ENCODE assay signal across 11 mouse cellular contexts in genomic region chr4:4299631-4300030, GRCm38 (mm10).
DNase-seq lines count a peak whose midpoint lies in the region; ATAC-seq and TF ChIP-seq lines count a peak whose summit lies in the region.
"Had no signal": no experiment of that assay in that cellular context is flagged by ENCODE, and none has a peak within 500 bp of the region (broad histone marks: within the 10 kb centered on the region; RNA-seq: fewer than 3 reads in every experiment).

No protein-coding gene starts in this region.

- no peak for TF ChIP-seq EP300 in stomach, postnatal 0 days (optimal IDR thresholded peaks at IDR 0.05)

- no peaks in the 10 kb centered on the region for H3K9me3 ChIP-seq in forebrain, postnatal 0 days (ENCODE audit: low read length)
- H3K9me3 ChIP-seq in forebrain, embryonic 11.5 days (ENCODE audit: control insufficient read depth, low read length): no peaks in the 10 kb centered on the region
- no peaks in the 10 kb centered on the region for H3K9me3 ChIP-seq in intestine, embryonic 16.5 days (ENCODE audit: control insufficient read depth, low read length)
- H3K9me3 ChIP-seq in stomach, postnatal 0 days (ENCODE audit: control insufficient read depth, low read length): no peaks in the 10 kb centered on the region
- H3K9me3 ChIP-seq: embryonic facial prominence, embryonic 15.5 days; hindbrain, embryonic 12.5 days; megakaryocyte, embryonic 14.5 days had no signal

- no peak for DNase-seq in forebrain, postnatal 0 days
- no peak for DNase-seq in forebrain, embryonic 11.5 days (ENCODE audit: low spot score)
- peak; percentile 4 for DNase-seq in right cerebral cortex, postnatal 14 days
- no peak for DNase-seq in right cerebral cortex, postnatal 36 days (ENCODE audit: low spot score in 2 of 2)
- no peak for DNase-seq in stomach, postnatal 0 days (ENCODE audit: low spot score)
- DNase-seq in urinary bladder, postnatal 10 days (ENCODE audit: low spot score): no peak

- peak; percentile 37; the same call in 1 of the 2 replicates for TF ChIP-seq CTCF in forebrain, postnatal 0 days (IDR thresholded peaks at IDR 0.05; ENCODE audit: low read depth)
- TF ChIP-seq CTCF in stomach, postnatal 0 days (IDR thresholded peaks at IDR 0.05; ENCODE audit: low read depth): peak; percentile 51

- no peaks in the 10 kb centered on the region for H3K27me3 ChIP-seq in forebrain, postnatal 0 days (ENCODE audit: insufficient read depth, low read length)
- no peaks in the 10 kb centered on the region for H3K27me3 ChIP-seq in forebrain, embryonic 11.5 days (ENCODE audit: control insufficient read depth, insufficient read depth, low read length)
- H3K27me3 ChIP-seq in intestine, embryonic 16.5 days (replicated peaks; ENCODE audit: control insufficient read depth, insufficient read depth, low read length): no peaks in the 10 kb centered on the region
- H3K27me3 ChIP-seq in stomach, postnatal 0 days (ENCODE audit: control insufficient read depth, insufficient read depth, low read length): no peaks in the 10 kb centered on the region
- H3K27me3 ChIP-seq: embryonic facial prominence, embryonic 15.5 days; hindbrain, embryonic 12.5 days; megakaryocyte, embryonic 14.5 days had no signal

- no peak overlapping the region for H3K27ac ChIP-seq in forebrain, postnatal 0 days (ENCODE audit: low read depth, low read length)
- no peak overlapping the region for H3K27ac ChIP-seq in forebrain, embryonic 11.5 days (ENCODE audit: low read depth, low read length)
- no peak overlapping the region; the same call in 1 of the 2 replicates for H3K27ac ChIP-seq in intestine, embryonic 16.5 days (ENCODE audit: low read length)
- no peak overlapping the region for H3K27ac ChIP-seq in stomach, postnatal 0 days (replicated peaks)
- H3K27ac ChIP-seq: embryonic facial prominence, embryonic 15.5 days; hindbrain, embryonic 12.5 days had no signal

- H3K36me3 ChIP-seq in forebrain, postnatal 0 days (ENCODE audit: insufficient read depth): no peaks in the 10 kb centered on the region
- no peaks in the 10 kb centered on the region for H3K36me3 ChIP-seq in forebrain, embryonic 11.5 days (ENCODE audit: control insufficient read depth, insufficient read depth, low read length)
- no peaks in the 10 kb centered on the region for H3K36me3 ChIP-seq in intestine, embryonic 16.5 days (ENCODE audit: control insufficient read depth, insufficient read depth, low read length)
- H3K36me3 ChIP-seq in stomach, postnatal 0 days (ENCODE audit: control insufficient read depth, insufficient read depth, low read length): no peaks in the 10 kb centered on the region
- H3K36me3 ChIP-seq: embryonic facial prominence, embryonic 15.5 days; hindbrain, embryonic 12.5 days had no signal

- no peak overlapping the region for H3K4me3 ChIP-seq in forebrain, postnatal 0 days (ENCODE audit: low read depth, low read length)
- H3K4me3 ChIP-seq in forebrain, embryonic 11.5 days (ENCODE audit: low read depth, low read length): no peak overlapping the region
- H3K4me3 ChIP-seq in intestine, embryonic 16.5 days (ENCODE audit: low read length): no peak overlapping the region
- H3K4me3 ChIP-seq in stomach, postnatal 0 days (ENCODE audit: low read depth, low read length): no peak overlapping the region
- H3K4me3 ChIP-seq: embryonic facial prominence, embryonic 15.5 days; hindbrain, embryonic 12.5 days; megakaryocyte, embryonic 14.5 days had no signal

- no peaks in the 10 kb centered on the region for H3K4me1 ChIP-seq in forebrain, postnatal 0 days (ENCODE audit: insufficient read depth)
- H3K4me1 ChIP-seq in forebrain, embryonic 11.5 days (replicated peaks; ENCODE audit: control insufficient read depth, insufficient read depth, low read length): no peaks in the 10 kb centered on the region
- H3K4me1 ChIP-seq in intestine, embryonic 16.5 days (ENCODE audit: control insufficient read depth, insufficient read depth, low read length): no peaks in the 10 kb centered on the region
- no peaks in the 10 kb centered on the region for H3K4me1 ChIP-seq in stomach, postnatal 0 days (replicated peaks; ENCODE audit: control insufficient read depth, insufficient read depth)
- H3K4me1 ChIP-seq: embryonic facial prominence, embryonic 15.5 days; hindbrain, embryonic 12.5 days; megakaryocyte, embryonic 14.5 days had no signal

- H3K9ac ChIP-seq in forebrain, postnatal 0 days: no peak overlapping the region
- H3K9ac ChIP-seq in forebrain, embryonic 11.5 days (ENCODE audit: low read length): no peak overlapping the region
- no peak overlapping the region for H3K9ac ChIP-seq in intestine, embryonic 16.5 days (ENCODE audit: low read depth, low read length)
- H3K9ac ChIP-seq in stomach, postnatal 0 days (ENCODE audit: low read length): no peak overlapping the region
- H3K9ac ChIP-seq: embryonic facial prominence, embryonic 15.5 days; hindbrain, embryonic 12.5 days had no signal

- no peak for ATAC-seq in forebrain, postnatal 0 days
- ATAC-seq in forebrain, embryonic 11.5 days (replicated peaks; ENCODE audit: low FRiP score): no peak
- ATAC-seq in intestine, embryonic 16.5 days: peak; percentile 72
- ATAC-seq in stomach, postnatal 0 days (ENCODE audit: low FRiP score, low TSS enrichment): no peak
- ATAC-seq in megakaryocyte-erythroid progenitor cell, adult 5-6 weeks (replicated peaks; ENCODE audit: low FRiP score, low TSS enrichment, poor library complexity, severe bottlenecking): no peak

- no peak overlapping the region for H3K4me2 ChIP-seq in forebrain, postnatal 0 days (ENCODE audit: low read depth)
- no peak overlapping the region for H3K4me2 ChIP-seq in forebrain, embryonic 11.5 days (ENCODE audit: low read depth, low read length, severe bottlenecking)
- no peak overlapping the region for H3K4me2 ChIP-seq in intestine, embryonic 16.5 days (ENCODE audit: low read depth, low read length)
- no peak overlapping the region for H3K4me2 ChIP-seq in stomach, postnatal 0 days (replicated peaks; ENCODE audit: low read depth)
- H3K4me2 ChIP-seq: embryonic facial prominence, embryonic 15.5 days; hindbrain, embryonic 12.5 days had no signal

- WGBS in forebrain, postnatal 0 days: 59% methylated on average over 1 of the region's 1 CpGs
- WGBS in forebrain, embryonic 11.5 days: 71% methylated on average over 1 of the region's 1 CpGs
- WGBS in intestine, embryonic 16.5 days: 42% methylated on average over 1 of the region's 1 CpGs
- WGBS in stomach, postnatal 0 days: 19% methylated on average over 1 of the region's 1 CpGs
